Mouse (Mus musculus) myocyte (in vitro differentiated cells): ENCODE measurements at regions not wholly inside any gene's neighbourhood (a gene's known extent, or its start where the extent isn't known, plus 50 kb on each side); places are given as distances from the start of the nearest gene placed in this dataset.

Experiments
- CEBPB ChIP-seq: IDR thresholded peaks from 2 replicates; pipeline ENCODE4 v1.6.1; 2011; ENCODE audit warnings: mild to moderate bottlenecking, moderate library complexity; ENCODE audit not compliant: poor library complexity, insufficient read depth, severe bottlenecking
- E2F4 ChIP-seq: IDR thresholded peaks from one replicate; pipeline ENCODE4 v1.6.1; 2011; ENCODE audit warnings: mild to moderate bottlenecking, control low read depth, moderate library complexity; ENCODE audit not compliant: insufficient read depth
- MAX ChIP-seq: IDR thresholded peaks from one replicate; pipeline ENCODE4 v1.6.1; 2011; ENCODE audit warnings: low read depth, mild to moderate bottlenecking, control low read depth
- MYOG ChIP-seq, 3 experiments: IDR thresholded peaks; one replicate each; pipeline ENCODE4 v1.6.1; 2011; ENCODE audit warnings: control low read depth in 2 of 3, low read depth in 2 of 3, mild to moderate bottlenecking in 2 of 3; ENCODE audit not compliant: insufficient read length in 2 of 3, control insufficient read depth in 1 of 3, insufficient read depth in 1 of 3
- POLR2A ChIP-seq: IDR thresholded peaks from one replicate; pipeline ENCODE4 v1.6.1; 2011; ENCODE audit warnings: low read depth, mild to moderate bottlenecking, control low read depth, moderate library complexity; ENCODE audit not compliant: insufficient read length
- POLR2AphosphoS2 ChIP-seq: IDR thresholded peaks from one replicate; pipeline ENCODE4 v1.6.1; 2011; ENCODE audit warnings: low read depth, control low read depth; ENCODE audit not compliant: insufficient read length
- REST ChIP-seq: IDR thresholded peaks from one replicate; pipeline ENCODE4 v1.6.1; 2011; ENCODE audit warnings: mild to moderate bottlenecking, control low read depth, moderate library complexity; ENCODE audit not compliant: insufficient read depth, insufficient read length
- SRF ChIP-seq: IDR thresholded peaks from one replicate; pipeline ENCODE4 v1.6.1; 2011; ENCODE audit warnings: low read depth; ENCODE audit not compliant: control insufficient read depth, insufficient read length
- TCF12 ChIP-seq: IDR thresholded peaks from one replicate; pipeline ENCODE4 v1.6.1; 2011; ENCODE audit warnings: mild to moderate bottlenecking, control low read depth; ENCODE audit not compliant: poor library complexity, insufficient read depth, severe bottlenecking
- USF1 ChIP-seq: IDR thresholded peaks from one replicate; pipeline ENCODE4 v1.6.1; 2011; ENCODE audit warnings: low read depth, mild to moderate bottlenecking, control low read depth, moderate library complexity

DNA sequence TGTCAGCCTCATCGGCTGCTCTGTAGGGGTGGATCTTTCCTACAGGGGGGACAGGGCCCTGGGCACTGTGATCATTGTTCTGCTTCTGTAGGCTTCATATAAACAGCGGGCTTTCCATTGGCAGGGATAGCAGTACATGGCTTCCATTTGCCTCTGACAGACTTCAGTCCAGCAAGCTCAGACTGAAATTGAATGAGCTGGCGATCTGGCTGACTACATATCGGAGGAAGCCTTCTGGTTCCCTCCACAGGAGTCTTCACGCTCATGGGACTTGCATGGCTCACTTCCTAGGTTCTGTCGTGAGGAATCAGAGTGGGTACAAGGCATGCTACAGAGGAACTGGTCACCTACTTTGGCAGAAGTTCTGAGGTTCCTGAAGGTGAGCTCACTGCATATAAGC, 155.7 kb upstream of the BB014433 start:
- no peak for TF ChIP-seq CEBPB
- TF ChIP-seq SRF: no peak
- TF ChIP-seq POLR2A: no peak
- TF ChIP-seq USF1: no peak
- TF ChIP-seq REST: no peak
- no peak for TF ChIP-seq MYOG (IDR thresholded peaks at IDR 0.05; ENCODE audit: control insufficient read depth in 1 of 3, insufficient read depth in 1 of 3, insufficient read length in 2 of 3, low read depth in 2 of 3)
- no peak for TF ChIP-seq E2F4
- no peak for TF ChIP-seq TCF12
- no peak for TF ChIP-seq MAX
- TF ChIP-seq POLR2AphosphoS2: no peak
